Mouse (Mus musculus) cerebellum, adult 9-10 months (tissue): Measurements from ENCODE around the gene Osbpl5.
A peak's percentile ranks its signal among the peaks of the same experiment; 100 is the strongest.

ENCODE experiments used
- DNase-seq: peaks from one replicate; pipeline ENCODE4 v3.0.0; 2022

Gene Osbpl5

GRCm38 (mm10) chr7:143756125-143757026 is at the start of gene Osbpl5:
Gene Osbpl5 (minus strand): TSS chr7:143756985.
- DNase-seq: no peak

GRCm38 (mm10) chr7:143805199-143805624 is 48.4 kb upstream of the Osbpl5 start:
- no peak for DNase-seq

- DNase-seq: no peak
These were observed 44.6 kb upstream of the Osbpl5 start for GRCm38 (mm10) chr7:143801195-143802065.

GRCm38 (mm10) chr7:143800770-143801169 is 44.0 kb upstream of the Osbpl5 start:
- DNase-seq: no peak

- no peak for DNase-seq
These were observed 42.0 kb upstream of the Osbpl5 start for GRCm38 (mm10) chr7:143798783-143799182.

GRCm38 (mm10) chr7:143793121-143793520 is 36.3 kb upstream of the Osbpl5 start:
- no peak for DNase-seq

GRCm38 (mm10) chr7:143792336-143792985 is 35.7 kb upstream of the Osbpl5 start:
- no peak for DNase-seq

GRCm38 (mm10) chr7:143783996-143784829 is 27.4 kb upstream of the Osbpl5 start, which contains the start of gene Mrgpre:
Gene Mrgpre (minus strand): TSS chr7:143784500.
- DNase-seq: peak; percentile 32

GRCm38 (mm10) chr7:143783378-143783995 is 26.7 kb upstream of the Osbpl5 start:
- no peak for DNase-seq

GRCm38 (mm10) chr7:143777375-143777774 is 20.6 kb upstream of the Osbpl5 start:
- no peak for DNase-seq

GRCm38 (mm10) chr7:143776137-143776536 is 19.4 kb upstream of the Osbpl5 start:
- DNase-seq: no peak

GRCm38 (mm10) chr7:143769461-143769860 is 12.7 kb upstream of the Osbpl5 start:
- no peak for DNase-seq

- DNase-seq: no peak
These were observed 11.5 kb upstream of the Osbpl5 start for GRCm38 (mm10) chr7:143768267-143768666.

- no peak for DNase-seq
These were observed 10.1 kb upstream of the Osbpl5 start, which contains the start of gene Mrgprg for GRCm38 (mm10) chr7:143766893-143767292. Gene Mrgprg (minus strand): TSS chr7:143766993.

GRCm38 (mm10) chr7:143764876-143765530 is 8.2 kb upstream of the Osbpl5 start:
- DNase-seq: no peak

- DNase-seq: no peak
These were observed 7.0 kb upstream of the Osbpl5 start for GRCm38 (mm10) chr7:143763794-143764193.

- peak; percentile 86 for DNase-seq
These were observed 2.2 kb upstream of the Osbpl5 start for GRCm38 (mm10) chr7:143758956-143759355.

GRCm38 (mm10) chr7:143757696-143758095 is 911 bp upstream of the Osbpl5 start:
- no peak for DNase-seq

- DNase-seq: peak; percentile 48
These were observed 224 bp upstream of the Osbpl5 start for GRCm38 (mm10) chr7:143757027-143757390.

GRCm38 (mm10) chr7:143755357-143756124 is 1.2 kb downstream of the Osbpl5 start:
- no peak for DNase-seq
